Mouse (Mus musculus): ENCODE measurements around the gene Gm10961. TPM values are rescaled to one million over a fixed set of nuclear protein-coding genes. Genes with fewer than 3 reads are reported as not detected.
A peak's percentile ranks its signal among the peaks of the same experiment; 100 is the strongest.

The Gm10961 gene
- polyA plus RNA-seq, 1 experiment from 2014 or later, result not detected

GRCm38 (mm10) chr3:107667426-107667825 is 36.3 kb downstream of the Gm10961 start:
- ATAC-seq (replicated peaks; ENCODE audit: insufficient number of reproducible peaks, insufficient read depth, low FRiP score, low read depth), result no peak
- WGBS, result 79% methylated on average over 6 of the region's 6 CpGs
- H3K9ac ChIP-seq, result no peak overlapping the region

DNA sequence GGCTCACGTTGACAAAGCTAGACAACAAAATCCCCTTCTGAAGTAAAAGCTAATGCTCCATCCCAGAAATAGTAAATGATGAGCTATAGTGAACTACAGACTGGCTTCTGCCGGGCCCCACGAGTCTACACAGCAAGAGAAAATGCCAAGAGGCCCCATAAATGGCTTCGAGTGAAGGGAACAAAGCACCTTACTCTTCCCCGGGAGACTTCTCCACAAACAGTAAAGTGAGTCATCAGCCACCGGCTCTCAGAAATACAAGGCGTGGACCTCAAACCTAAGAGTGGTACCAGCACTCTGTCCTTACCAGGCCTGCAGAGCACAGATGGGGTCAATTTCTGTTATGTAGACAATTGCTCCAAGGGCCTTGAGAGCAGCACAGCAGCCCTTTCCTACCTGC is 37.7 kb downstream of the Gm10961 start:
- H3K27ac ChIP-seq, result no peak overlapping the region
- no peaks in the 10 kb centered on the region for H3K4me1 ChIP-seq (replicated peaks)
- H3K9ac ChIP-seq, result no peak overlapping the region
- no peak for ATAC-seq (replicated peaks; ENCODE audit: insufficient number of reproducible peaks, insufficient read depth, low FRiP score, low read depth)
- no peaks in the 10 kb centered on the region for H3K9me3 ChIP-seq (replicated peaks)
- H3K27me3 ChIP-seq, result no peaks in the 10 kb centered on the region
- 87% methylated on average over 7 of the region's 7 CpGs for WGBS
- H3K4me2 ChIP-seq, result no peak overlapping the region
- no peak overlapping the region for H3K4me3 ChIP-seq
- peaks cover 83% of the 10 kb centered on the region for H3K36me3 ChIP-seq

More at GRCm38 (mm10) chr3:107667426-107667825, 36.3 kb downstream of the Gm10961 start:
- Histone ChIP-seq H3K27me3 (no peaks in the 10 kb centered on the region), H3K4me2 (no peak overlapping the region), H3K9me3 (replicated peaks) (no peaks in the 10 kb centered on the region), H3K27ac (no peak overlapping the region), H3K36me3 (peaks cover 87% of the 10 kb centered on the region), H3K4me3 (no peak overlapping the region), H3K4me1 (replicated peaks) (no peaks in the 10 kb centered on the region)

DNA sequence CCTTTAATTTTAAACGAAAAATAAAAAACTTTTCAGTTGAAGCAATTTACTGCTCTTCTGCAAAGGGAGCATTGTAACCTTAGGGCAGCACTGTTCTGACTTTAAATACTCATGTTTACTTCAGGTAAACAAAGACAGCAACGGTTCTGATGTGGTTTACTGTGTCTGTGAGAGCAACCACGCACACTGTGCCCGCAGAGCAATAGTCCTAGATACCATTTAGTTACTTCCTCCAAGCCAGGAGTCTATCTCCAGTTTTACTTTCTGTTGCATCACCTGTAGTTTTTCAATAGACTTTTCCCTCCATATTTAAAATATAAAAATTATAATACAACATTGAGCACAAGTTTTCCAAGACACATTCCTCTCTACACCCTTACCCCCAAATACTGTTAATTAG is 39.4 kb downstream of the Gm10961 start:
- no peak overlapping the region for H3K4me2 ChIP-seq
- H3K9me3 ChIP-seq (replicated peaks), result no peaks in the 10 kb centered on the region
- no peak for ATAC-seq (replicated peaks; ENCODE audit: insufficient number of reproducible peaks, insufficient read depth, low FRiP score, low read depth)
- H3K9ac ChIP-seq, result no peak overlapping the region
- no peaks in the 10 kb centered on the region for H3K4me1 ChIP-seq (replicated peaks)
- H3K36me3 ChIP-seq, result peaks cover 84% of the 10 kb centered on the region
- no peaks in the 10 kb centered on the region for H3K27me3 ChIP-seq
- no peak overlapping the region for H3K27ac ChIP-seq
- H3K4me3 ChIP-seq, result no peak overlapping the region
- WGBS, result 79% methylated on average over 4 of the region's 4 CpGs

DNA sequence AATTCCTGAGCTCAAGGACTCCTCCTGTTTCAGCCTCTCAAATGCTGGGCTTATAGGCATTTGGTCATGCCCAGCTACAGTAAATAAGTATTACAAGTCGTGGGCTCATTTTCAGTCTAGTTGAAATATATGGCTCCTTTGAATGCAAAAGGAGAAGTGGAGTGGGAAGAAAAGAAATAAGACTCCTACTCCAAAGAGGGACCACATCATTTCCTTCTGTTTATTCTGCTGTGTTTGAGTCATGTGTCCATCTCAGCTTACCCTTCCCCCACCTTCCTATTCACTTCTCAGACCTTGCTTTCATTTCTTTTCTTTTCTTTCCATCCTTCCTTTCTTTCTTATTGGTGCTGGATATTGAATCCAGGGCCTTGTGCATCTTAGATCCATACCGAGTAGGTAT is 40.4 kb downstream of the Gm10961 start:
- Histone ChIP-seq H3K4me1 (replicated peaks) (no peaks in the 10 kb centered on the region), H3K4me2 (no peak overlapping the region), H3K4me3 (no peak overlapping the region), H3K9ac (no peak overlapping the region), H3K27me3 (no peaks in the 10 kb centered on the region), H3K9me3 (replicated peaks) (no peaks in the 10 kb centered on the region), H3K36me3 (peaks cover 86% of the 10 kb centered on the region), H3K27ac (no peak overlapping the region)
- ATAC-seq (replicated peaks; ENCODE audit: insufficient number of reproducible peaks, insufficient read depth, low FRiP score, low read depth), result no peak
- WGBS, result 90% methylated on average over 2 of the region's 2 CpGs

- no peaks in the 10 kb centered on the region for H3K9me3 ChIP-seq (replicated peaks)
- no peaks in the 10 kb centered on the region for H3K27me3 ChIP-seq
- H3K27ac ChIP-seq, result peak overlapping the region; percentile 72
- no peak overlapping the region for H3K9ac ChIP-seq
- peaks cover 9% of the 10 kb centered on the region; the same call in 1 of the 2 replicates for H3K36me3 ChIP-seq
- H3K4me3 ChIP-seq, result no peak overlapping the region
- ATAC-seq (replicated peaks; ENCODE audit: insufficient number of reproducible peaks, insufficient read depth, low FRiP score, low read depth), result peak; percentile 80
- H3K4me2 ChIP-seq, result peak overlapping the region; percentile 37
- 13% methylated on average over 7 of the region's 7 CpGs for WGBS
- H3K4me1 ChIP-seq (replicated peaks), result peaks cover 34% of the 10 kb centered on the region
Measured at GRCm38 (mm10) chr3:107680790-107681576, 49.9 kb downstream of the Gm10961 start.

Other genes with a start within 250 kb of the Gm10961 start
- gene Kcnc4, start 171.8 kb upstream of the Gm10961 start, polyA plus RNA-seq (2015; fragmentation: Nextera tagmentation; extraction: Ambion mirVana), result 0.08 and 0.14 TPM in 2 replicates
- gene Slc6a17, start 113.3 kb upstream of the Gm10961 start, polyA plus RNA-seq (2015; fragmentation: Nextera tagmentation; extraction: Ambion mirVana), result 4.7 TPM in 2 replicates
- gene Ubl4b, start 76.2 kb upstream of the Gm10961 start, polyA plus RNA-seq (2015; fragmentation: Nextera tagmentation; extraction: Ambion mirVana), result not detected in 2 replicates
- gene Alx3, start 36.3 kb upstream of the Gm10961 start, polyA plus RNA-seq (2015; fragmentation: Nextera tagmentation; extraction: Ambion mirVana), result 0.29 and 0.33 TPM in 2 replicates
- 30.9 and 35.3 TPM in 2 replicates for gene Strip1, start 372 bp downstream of the Gm10961 start, polyA plus RNA-seq (2015; fragmentation: Nextera tagmentation; extraction: Ambion mirVana)
- 47.3 and 54.6 TPM in 2 replicates for gene Ahcyl1, start 65.2 kb downstream of the Gm10961 start, polyA plus RNA-seq (2015; fragmentation: Nextera tagmentation; extraction: Ambion mirVana)
- 8.0 and 11.2 TPM in 2 replicates for gene Csf1, start 129.1 kb downstream of the Gm10961 start, polyA plus RNA-seq (2015; fragmentation: Nextera tagmentation; extraction: Ambion mirVana)
- not detected in 2 replicates for gene Eps8l3, start 245.9 kb downstream of the Gm10961 start, polyA plus RNA-seq (2015; fragmentation: Nextera tagmentation; extraction: Ambion mirVana)